Mouse (Mus musculus): ENCODE measurements at regions not wholly inside any gene's neighbourhood (a gene's known extent, or its start where the extent isn't known, plus 50 kb on each side); places are given as distances from the start of the nearest gene placed in this dataset.

DNA sequence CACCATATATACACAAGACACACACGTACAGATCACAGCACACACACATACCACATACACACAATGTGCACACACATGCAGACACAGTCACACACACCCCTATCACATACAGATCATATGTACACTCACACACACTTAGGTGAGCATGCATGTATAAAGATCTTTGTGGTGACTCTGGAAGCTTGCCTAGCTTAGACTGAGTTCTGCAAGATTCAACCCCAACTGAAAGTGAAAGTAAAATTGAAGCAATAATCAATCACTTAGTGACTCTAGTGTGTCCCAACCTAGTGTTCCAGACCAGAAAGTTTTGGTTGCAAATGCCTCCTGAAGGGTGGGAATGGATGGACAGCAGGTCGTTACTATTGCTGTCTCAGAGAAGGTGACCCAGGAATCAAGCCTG, 262.8 kb downstream of the Bcl11a start:
- no peak for DNase-seq (ENCODE audit: low spot score)

DNA sequence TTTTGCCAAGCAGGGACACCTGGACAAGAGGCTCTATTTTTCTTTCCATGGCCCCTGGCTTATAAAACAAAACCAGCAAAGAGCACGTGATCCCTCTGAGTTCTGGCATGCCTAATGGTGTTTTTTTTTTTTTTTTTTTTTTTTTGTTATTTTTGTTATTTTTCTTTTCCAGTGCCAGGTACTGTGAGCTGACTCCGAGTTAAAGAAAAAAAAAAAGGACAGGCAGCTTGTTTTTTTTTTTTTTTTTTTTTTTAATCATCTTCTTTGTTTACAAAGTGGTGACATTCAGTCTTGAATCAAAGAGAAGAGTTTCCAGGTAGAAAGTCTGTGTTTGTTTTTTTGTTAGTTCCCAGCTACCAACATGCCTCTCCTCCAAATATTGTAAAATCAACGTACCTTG, 263.8 kb downstream of the Bcl11a start:
- DNase-seq (ENCODE audit: low spot score), result no peak

DNA sequence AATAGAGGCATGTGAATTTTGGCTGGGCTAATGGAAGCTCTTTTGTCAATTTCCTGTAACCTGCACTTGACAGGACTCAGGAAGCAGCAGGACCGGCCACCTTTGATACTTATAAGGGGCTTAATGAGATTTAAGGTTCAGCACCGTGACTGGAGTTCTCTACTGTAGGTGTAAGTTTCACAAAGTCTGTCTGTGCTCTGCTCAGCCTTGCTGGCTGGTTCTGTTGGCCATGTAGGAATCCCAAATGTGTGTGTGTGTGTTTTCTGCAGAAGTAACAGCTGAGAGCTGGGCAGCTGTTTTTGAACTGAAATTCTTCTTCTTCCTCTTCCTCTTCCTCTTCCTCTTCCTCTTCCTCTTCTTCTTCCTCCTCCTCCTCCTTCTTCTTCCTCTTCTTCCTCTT, 264.3 kb downstream of the Bcl11a start:
- no peak for DNase-seq (ENCODE audit: low spot score)

DNA sequence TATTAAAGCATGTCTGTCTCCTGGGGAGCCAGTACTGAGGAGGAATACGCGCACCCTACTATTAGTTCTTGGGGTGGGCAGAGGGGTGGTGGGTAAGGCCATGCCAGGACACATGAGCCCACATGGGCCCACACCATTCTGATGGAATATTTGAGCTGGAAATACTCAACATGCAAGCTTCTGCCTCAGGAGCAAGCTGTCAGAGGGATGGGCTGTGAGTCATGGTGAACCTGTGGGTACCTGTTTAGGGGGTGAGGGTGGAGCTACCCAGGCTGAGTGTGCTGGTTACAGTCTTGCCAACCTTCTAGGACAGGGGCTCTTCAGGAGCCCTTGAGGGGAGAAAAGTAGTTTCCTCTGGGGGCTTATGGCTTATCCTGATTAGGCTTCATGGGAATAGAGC, 264.9 kb downstream of the Bcl11a start:
- DNase-seq (ENCODE audit: low spot score), result no peak

DNA sequence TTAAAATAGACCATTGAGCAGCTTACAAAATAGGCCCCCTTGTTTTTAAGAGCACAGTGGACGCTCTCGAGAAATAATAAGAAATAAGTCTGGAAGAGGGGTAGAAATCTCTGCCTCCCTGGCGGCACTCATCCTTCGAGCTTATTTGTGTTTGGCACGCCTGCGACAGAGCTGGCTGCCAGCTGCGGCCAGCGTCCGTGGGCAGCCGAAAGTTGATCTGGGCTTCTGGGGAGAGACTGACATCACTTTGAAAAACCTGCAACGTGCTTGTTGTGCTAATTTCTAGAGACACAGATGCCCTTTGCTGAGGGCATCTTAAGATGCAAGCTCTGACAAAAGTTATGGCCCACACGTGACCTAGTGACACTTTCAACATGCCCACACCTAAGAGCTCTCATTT, 269.4 kb downstream of the Bcl11a start:
- DNase-seq (ENCODE audit: low spot score), result no peak

DNA sequence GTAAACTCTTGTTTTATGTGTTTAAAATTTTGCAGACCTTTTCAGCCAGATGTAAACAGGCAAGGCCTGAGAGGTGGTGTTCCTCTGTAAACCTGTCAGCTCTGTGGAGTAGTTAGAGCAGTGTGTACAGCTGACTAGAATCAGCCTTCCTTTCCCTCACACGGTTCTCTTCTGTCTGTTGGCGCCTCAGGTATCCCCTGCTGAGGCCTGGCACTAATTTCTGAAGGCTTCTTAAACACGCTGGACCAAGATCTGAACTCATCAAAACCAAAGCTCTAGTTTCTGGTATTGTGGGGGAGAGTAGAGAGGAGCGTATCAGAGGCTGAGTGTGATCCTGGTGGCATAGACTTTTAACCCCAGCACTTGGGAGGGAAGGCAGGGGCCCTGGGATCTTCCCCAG, 270.9 kb downstream of the Bcl11a start:
- no peak for DNase-seq (ENCODE audit: low spot score)

DNA sequence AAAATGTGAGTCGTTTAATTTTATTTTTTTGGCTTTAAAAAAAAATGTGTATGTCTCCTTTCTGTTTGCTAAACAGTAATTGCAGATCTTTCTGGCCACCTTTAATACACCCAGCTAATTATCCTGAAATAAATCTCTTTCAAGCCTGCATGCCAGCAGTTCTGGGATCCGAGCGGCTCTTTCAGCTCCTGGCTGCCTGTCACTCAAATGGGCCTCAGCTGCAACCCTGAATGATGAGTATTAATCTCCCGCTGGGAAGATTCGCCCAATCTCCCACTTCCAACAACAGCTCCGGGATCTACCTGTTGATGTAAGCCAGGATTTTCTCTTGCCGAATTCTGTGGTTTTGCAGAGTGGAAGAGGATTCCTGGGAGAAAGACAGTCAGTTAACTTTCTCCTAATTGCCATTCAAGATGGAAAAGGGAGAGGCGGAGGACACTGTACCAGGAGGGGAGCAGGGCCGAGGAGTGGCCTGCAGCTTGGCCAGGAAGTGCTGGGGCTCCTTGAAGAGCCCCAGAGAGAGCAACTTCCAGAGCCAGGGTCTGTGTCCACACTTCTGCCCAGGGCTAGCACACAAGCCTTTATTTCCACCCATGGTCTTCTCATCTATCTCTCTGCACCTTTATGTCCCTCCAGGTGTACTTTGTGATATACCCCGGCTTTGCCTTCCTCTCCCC, 272.2 kb downstream of the Bcl11a start:
- DNase-seq (ENCODE audit: low spot score), result peak; percentile 45

DNA sequence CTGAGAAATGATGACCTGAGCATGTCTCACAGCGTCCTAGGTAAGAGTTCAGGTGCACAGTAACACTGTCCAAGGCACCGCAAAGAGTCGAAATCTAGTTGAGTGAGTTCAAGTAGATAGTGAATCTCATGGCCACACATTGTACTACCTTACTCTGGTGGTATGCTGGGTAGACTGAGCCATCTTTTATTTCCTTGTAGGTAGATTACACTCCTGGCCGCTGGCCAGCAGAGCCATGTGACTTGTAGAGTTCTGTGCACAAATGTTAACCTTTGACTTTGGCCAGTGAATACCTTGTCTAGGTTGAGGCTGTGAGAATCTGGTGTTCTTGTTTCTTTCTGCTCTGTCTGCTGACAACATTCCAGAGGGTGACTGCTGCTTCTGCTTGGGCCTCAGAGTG, 273.0 kb downstream of the Bcl11a start:
- no peak for DNase-seq (ENCODE audit: low spot score)

DNA sequence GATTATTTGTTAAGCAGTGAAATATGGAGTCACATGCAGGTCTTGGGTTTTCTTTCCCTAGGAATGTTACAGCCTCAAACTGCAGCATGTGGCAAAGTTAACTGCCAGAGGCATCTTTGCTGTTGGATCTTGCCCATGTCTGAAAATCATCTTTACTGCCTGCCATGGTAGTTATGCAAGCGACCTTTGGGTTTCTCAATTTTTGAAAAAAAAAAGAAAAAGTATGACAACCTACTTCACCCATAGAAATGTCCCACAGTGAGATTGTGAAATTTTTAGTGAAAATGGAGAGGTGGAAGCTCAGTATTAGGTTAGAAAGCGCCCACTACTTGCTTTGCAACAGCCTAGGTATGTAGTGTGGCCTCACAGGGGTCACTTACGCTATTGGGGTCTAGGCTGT, 274.2 kb downstream of the Bcl11a start:
- DNase-seq (ENCODE audit: low spot score), result no peak

DNA sequence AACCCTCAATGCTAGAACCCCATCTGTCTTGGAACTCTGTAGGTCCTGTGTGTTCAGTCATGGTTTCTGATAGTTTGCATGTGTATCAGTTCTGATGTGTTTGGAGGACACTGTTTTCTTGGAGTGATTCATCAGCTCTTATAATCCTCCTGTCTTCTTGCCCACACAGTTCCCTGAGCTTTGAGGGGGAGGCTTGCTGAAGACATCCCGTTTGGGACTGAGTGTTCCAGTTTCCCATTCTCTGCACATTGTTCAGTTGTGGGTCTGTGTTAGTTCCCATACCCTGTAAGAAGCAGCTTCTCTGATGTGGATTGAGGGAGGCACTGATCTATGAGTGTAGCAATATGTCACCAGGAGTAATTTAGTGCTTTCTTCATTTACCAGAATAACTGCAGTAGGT, 275.2 kb downstream of the Bcl11a start:
- no peak for DNase-seq (ENCODE audit: low spot score)

DNA sequence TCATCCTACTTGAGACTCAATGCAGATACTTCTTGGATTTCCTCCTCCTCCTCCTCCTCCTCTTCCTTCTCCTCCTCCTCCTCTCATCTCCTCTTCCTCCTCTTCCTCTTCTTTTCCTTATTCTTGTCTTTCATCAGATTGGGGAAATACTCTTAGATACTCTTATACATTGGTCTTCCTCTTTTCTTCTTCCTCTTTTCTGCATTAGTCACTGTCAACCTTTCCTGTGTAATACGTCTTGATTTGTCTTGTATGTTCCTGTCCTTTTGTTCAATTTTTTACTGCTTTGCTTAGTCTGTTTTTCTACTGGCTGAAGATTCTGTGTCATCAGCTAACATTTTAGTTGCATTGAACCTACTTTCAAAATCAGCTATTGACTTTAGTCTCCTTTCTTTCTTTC, 279.5 kb downstream of the Bcl11a start:
- no peak for DNase-seq (ENCODE audit: low spot score)

DNA sequence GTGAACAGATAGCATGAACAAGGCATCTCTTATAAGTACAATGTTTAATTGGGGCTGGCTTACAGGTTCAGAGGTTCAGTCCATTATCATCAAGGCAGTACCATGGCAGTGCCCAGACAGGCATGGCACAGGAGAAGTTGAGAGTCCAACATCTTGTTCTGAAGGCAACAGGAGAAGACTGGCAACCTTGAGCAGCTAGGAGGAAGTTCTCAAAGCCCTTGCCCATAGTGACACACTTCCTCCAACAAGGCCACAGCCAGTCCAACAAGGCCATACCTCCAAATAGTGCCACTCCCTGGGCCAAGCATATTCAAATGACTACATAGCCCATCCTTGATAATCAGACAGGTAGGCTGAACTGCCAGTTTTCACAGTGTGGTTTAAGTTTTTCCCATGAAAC, 281.2 kb downstream of the Bcl11a start:
- no peak for DNase-seq (ENCODE audit: low spot score)

DNA sequence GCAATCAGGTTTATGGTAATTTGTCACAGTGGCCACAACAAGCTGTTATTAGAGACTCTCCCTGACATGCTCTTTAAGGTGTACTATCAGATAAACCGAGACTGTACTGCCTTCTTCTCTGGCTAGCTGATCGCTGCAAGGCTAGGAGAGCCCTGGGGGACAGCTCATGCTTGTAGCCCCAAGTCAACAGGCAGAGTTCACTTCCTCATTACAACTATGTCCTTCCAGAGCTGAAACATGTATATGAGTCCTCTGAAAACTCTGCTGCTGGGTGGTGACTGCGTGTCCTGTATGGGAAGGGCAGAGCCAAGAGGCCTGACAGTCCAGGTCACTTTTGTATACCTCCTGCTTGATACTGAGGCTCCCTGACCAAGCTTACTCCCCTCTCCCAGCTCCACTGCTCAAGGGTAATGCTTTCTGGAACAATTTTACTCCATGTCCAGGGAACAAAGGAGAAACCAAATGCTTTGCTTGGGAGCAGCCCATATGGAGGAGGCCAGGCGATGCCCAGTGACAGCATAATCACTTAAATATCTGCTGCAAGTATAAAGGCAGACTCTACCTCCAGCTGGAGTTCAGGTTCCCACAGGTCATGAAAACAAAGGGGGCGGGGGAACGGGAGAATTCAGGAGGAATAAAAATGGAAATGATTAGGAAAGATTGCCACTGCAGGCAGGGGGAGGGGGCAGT, 284.3 kb downstream of the Bcl11a start:
- peak; percentile 29 for DNase-seq (ENCODE audit: low spot score)

DNA sequence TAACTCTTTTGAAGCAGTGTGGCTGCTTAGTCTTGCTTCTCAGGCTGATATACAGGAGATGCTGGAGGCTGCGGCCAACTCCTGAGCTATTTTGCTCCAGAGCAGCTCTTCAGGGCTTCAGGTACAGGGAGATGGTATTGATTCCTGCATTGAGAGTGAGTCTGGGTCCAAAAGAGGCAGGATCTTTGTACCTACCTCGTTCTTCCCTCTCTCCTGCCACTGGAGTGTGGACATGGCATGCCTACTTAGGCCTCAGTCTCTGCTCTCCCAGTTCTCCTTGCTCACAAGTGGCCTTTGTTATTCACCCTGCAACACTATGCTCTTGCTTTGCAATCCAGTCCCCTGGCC, 284.8 kb downstream of the Bcl11a start:
- no peak for DNase-seq (ENCODE audit: low spot score)

DNA sequence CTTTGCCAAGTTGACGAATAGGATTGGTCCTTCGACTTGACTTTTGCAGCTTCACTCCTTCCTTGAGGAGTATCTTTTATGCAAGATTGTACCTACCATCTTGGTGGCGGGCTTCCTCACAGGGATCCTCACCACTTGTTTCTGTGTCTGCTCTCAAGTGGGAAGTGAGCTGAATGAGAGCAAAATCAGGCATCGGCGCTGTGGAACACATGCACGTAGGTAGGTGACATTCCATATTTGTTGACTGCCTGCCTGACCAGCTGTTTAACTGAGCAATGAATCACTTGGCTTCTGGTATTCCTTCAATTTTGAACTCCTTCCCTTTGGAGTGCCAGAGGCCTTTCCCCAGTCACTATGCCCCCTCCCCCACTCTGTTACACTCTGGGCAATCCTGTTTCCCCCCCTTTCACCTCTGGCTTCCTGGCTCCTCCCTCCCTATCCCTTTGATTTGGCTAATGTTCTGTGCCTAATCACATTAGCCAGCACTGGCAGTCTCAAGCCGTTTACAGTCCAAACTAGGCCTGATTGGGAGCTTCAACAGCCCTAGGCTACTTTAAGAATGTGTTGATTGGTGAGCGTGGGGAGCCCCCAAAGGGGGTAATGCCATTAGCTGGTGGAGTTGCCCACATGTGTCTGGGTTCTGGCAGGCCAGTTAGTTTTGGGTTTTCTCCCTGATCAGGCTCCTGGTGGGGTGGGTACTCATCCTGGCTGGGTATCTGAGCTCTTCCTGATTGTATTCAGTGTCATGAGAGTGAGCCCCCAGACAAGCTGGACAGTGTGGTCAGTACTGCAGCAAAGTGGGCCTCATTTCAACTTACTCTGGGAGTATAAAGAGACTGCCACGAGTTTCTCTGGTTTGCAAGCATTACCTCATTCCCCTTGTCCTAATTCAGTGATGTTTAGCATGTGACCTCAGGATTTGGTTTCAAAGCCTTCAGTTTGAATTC, 285.8 kb downstream of the Bcl11a start:
- DNase-seq (ENCODE audit: low spot score), result peak; percentile 72

DNA sequence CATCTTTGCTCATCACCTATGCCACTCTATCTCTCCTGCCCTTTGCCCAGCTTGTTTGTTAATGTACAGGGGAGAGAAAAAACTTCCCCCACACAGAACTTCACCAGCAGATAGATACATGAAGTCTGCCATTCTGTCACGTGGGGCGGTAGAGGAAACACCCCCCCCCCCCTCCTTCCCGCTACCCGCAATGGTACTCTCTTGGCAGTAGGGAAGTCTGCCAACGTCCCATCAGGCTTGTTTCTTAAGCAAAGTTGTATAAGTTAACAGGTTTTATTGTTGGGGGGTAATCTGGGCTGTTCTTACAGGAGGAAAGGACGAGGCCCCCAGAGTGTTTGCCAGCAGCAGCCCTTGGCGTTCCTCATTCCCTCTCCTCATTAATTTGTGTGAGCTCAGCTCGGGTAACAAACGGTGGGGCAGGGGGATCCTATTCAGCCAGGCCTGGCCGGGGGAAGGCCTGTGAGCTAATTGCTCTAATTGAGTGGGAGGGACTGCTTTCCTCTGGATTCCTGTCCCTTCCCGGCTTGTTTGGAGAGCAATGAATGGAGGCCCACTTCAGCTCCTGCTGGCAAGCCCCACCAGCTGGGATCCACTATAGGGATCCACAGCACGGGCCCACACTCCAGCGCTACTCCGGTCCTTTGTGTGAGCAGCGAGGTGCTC, 292.5 kb downstream of the Bcl11a start:
- peak; percentile 89 for DNase-seq (ENCODE audit: low spot score)

DNA sequence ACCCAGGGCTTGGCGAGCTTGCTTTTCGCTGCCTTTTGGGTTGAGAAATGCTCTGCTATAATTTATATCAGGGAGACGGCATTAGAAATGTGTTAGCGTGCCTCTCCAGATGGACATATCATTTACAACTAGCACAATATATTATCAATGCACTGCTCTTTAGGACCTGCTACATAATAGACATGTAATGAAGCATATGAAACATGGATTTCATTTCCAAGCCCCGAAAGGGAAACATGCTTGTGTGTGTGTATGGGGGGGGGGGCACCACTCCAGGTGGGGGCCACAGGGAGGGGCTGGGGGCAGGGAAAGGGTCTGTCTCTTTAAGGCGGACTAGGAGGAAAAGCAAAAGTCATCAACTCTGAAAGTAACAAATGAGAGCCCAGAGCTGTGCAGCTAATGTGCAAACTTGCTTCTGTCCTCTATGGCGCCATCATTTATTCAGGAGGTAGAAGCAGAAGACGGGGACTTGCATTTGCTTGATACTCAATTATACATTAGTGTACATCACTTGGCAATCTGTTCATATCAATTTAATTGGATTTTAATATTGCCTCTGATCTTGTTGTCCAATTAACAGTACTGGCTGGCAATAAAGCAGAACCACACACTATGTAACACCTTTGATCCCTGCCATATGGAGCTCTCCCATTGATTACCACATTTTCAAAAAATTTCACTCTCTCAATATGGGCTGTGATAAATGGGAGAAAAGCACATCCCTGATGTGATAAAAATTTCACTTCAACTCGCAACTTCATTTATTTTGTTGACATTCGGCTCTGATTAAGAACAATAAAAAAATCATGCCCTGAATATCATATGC, 293.2 kb downstream of the Bcl11a start:
- peak; percentile 53 for DNase-seq (ENCODE audit: low spot score)

DNA sequence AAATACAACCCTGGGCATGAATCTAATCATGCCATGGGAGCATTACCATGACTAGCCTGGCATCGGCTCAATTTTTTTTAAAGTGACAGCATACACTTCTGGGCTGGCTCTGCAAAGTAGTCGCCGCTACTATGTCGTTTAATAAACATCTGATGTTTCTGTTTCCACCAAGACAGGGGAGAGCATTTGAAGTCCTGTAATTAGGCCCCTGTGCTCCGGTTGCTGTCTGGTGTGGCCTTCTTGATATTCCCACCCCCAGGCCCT, 293.8 kb downstream of the Bcl11a start:
- DNase-seq (ENCODE audit: low spot score), result no peak

DNA sequence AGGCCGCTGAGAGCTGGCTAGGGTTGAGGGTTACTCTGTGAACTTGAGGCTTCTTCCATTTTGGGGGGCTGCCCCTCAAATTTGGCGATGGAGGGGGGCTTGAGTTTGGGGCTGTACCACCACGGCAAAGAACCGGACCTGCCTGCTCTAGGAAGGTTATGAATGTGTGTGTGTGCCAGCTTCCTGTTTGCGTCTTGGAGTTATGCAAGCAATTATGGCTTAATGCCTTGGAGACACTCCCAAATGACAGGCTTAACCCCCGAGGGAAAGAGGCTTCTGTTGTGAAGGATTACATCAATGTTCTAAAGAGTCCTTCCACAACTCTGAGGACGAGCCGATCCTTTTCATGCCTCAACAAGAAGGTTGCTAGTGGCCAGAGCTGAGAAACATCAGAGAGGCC, 294.1 kb downstream of the Bcl11a start:
- peak; percentile 47 for DNase-seq (ENCODE audit: low spot score)

DNA sequence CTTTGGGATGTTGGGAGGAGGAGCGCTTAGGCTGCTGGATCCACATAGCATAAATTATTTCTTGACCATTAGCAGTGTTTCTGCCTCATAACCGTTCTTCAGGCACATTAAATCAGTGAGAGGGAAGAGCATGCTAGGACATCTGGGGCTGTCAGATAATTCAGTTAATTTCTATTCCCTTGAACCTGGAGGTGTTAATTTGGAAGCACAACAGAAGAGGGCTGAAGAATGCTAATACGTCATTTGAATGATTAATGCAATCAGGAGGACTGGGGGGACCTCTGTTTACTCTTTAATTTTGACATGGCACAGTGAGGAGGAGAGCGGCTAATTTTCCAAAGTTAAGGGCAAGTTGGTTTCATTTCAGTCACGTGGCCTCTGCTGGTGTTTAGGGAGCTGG, 294.8 kb downstream of the Bcl11a start:
- no peak for DNase-seq (ENCODE audit: low spot score)

DNA sequence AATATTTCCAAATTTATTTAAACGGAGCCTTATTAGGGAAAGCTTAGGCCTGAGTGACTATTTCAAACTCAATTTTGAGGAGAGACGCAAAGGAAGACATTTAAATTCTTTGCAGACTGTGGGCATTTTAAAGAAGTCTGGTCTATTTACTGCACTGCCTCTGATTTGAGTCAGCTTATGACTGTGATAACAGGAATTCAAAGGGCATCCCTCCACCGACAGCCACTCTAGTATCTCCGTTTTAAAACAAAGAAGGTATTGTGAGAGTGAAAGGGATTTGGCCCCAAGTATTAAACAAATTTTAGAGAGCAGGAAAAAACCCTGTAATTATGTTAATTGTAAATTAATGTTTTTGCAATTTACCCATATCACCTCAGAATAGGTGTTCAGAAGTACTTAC, 295.4 kb downstream of the Bcl11a start:
- no peak for DNase-seq (ENCODE audit: low spot score)

DNA sequence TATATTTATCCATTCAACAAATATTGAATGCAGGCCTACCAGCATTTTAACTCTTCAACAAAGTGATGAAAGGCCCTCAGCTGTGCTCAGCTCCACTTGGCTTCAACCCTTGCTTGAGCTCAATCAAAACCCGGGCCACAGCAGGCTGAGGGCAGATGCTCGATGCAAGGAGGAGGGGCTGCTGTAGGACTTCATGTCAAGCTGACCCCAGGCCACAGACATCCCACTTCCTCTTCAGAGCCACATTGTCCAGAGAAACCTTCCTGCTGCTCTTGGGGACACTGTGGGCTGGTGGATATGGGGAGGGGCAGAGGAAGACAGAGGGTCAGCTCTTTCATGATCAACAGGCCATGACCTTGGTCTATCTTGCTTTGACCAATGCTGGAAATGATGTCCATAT, 299.7 kb downstream of the Bcl11a start:
- no peak for DNase-seq (ENCODE audit: low spot score)

All from retina, embryonic 14.5 days (tissue).